Mouse (Mus musculus) ES-E14 (cell line): ENCODE measurements around the gene Calml4.

ENCODE experiments used
- CHD2 ChIP-seq: IDR thresholded peaks from 2 replicates; pipeline ENCODE4 v1.6.1; 2014; ENCODE audit warnings: mild to moderate bottlenecking, low read depth, low read length, inconsistent platforms
- HCFC1 ChIP-seq: IDR thresholded peaks from 2 replicates; pipeline ENCODE4 v1.6.1; 2012; ENCODE audit warnings: low read length, inconsistent platforms, borderline replicate concordance; ENCODE audit not compliant: insufficient read depth
- MAFK ChIP-seq: IDR thresholded peaks from 2 replicates; pipeline ENCODE4 v1.6.1; 2014; ENCODE audit warnings: mild to moderate bottlenecking, low read depth, low read length, inconsistent platforms; ENCODE audit not compliant: insufficient read depth
- ZC3H11A ChIP-seq: IDR thresholded peaks from 2 replicates; pipeline ENCODE4 v1.6.1; 2012; ENCODE audit warnings: low read depth, mild to moderate bottlenecking, inconsistent platforms, low read length, borderline replicate concordance
- ZNF384 ChIP-seq: IDR thresholded peaks from 2 replicates; pipeline ENCODE4 v1.6.1; 2012; ENCODE audit warnings: low read depth, low read length, inconsistent platforms

- TF ChIP-seq CHD2 (no peak), ZC3H11A (no peak), MAFK (no peak), HCFC1 (no peak), ZNF384 (no peak)
Measured at GRCm38 (mm10) chr9:62810543-62811515, 47.1 kb upstream of the Calml4 start.
